Mouse (Mus musculus): ENCODE measurements around the gene Defb43. TPM values are rescaled to one million over a fixed set of nuclear protein-coding genes. Genes with fewer than 3 reads are reported as not detected.

Gene Defb43
- polyA plus RNA-seq (2014; fragmentation: Nextera tagmentation; extraction: Ambion mirVana): not detected in 2 replicates

DNA sequence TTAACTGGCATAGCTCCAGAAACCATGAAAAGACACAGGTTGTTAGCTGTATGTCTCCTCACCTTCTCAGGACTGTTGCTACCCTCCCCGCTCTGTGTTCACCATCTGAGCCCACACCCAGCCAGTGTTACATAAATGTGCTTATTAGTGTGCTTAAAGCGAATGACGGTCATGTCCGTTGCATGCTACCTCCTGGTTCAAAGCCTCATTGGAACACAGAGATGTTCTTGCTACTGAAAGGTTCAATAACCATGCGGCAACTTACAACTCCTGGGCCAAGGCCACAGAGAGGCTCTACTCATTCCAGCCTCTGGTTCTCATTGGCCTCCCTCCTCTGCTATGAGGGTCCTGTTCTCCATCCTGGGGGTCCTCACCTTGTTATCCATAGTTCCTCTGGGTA lies at the start of gene Defb43:
Gene Defb43, plus strand, starts transcription at position 301 of the 400 bp plus-strand sequence.
- WGBS: 95% methylated on average over 5 of the region's 5 CpGs
- no peak for DNase-seq (ENCODE audit: low spot score)

DNA sequence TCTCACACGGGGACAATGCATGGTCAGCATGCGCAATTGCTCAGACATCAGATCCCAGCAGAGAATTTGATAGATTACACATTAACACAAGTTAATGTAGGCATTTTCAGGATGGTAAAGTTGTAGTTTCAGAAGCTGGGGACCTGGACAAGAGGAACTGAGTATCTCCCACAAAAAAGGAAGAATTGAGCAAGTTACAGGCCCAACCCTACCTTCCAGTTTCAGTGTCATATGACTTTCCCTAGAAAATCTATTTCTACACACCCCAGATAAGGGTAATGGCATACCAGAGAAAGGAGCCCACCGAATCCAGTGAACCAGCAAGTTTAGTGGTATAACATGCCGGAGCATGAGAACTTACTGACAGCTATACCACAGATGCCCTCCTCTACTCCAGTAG lies 47.9 kb upstream of the Defb43 start:
- Histone ChIP-seq H3K9me3 (replicated peaks; ENCODE audit: control insufficient read depth, low read length) (no peaks in the 10 kb centered on the region), H3K27ac (replicated peaks; ENCODE audit: low read depth, low read length) (no peak overlapping the region), H3K27me3 (ENCODE audit: control insufficient read depth, insufficient read depth, low read length) (no peaks in the 10 kb centered on the region), H3K4me3 (ENCODE audit: low read depth, low read length) (no peak overlapping the region), H3K36me3 (replicated peaks; ENCODE audit: control insufficient read depth, insufficient read depth, low read depth, low read length) (no peaks in the 10 kb centered on the region), H3K9ac (replicated peaks; ENCODE audit: low read length) (no peak overlapping the region), H3K4me1 (ENCODE audit: control insufficient read depth, insufficient read depth, low read length) (0 out of 2 replicates have a peak, but pooled peaks cover 2% of the 10 kb centered on the region), H3K4me2 (ENCODE audit: low read depth, low read length) (no peak overlapping the region)
- no peak for ATAC-seq (replicated peaks; ENCODE audit: insufficient number of reproducible peaks, low FRiP score, low TSS enrichment, low read depth)
- WGBS: 81% methylated on average over 4 of the region's 4 CpGs
- DNase-seq (ENCODE audit: low spot score): no peak

More for the DNA sequence above, at the start of gene Defb43:
- no peaks in the 10 kb centered on the region for H3K27me3 ChIP-seq (ENCODE audit: control insufficient read depth, insufficient read depth, low read length)
- no peak within 1 kb of the TSS for H3K9ac ChIP-seq (replicated peaks; ENCODE audit: low read length)
- ATAC-seq (replicated peaks; ENCODE audit: insufficient number of reproducible peaks, low FRiP score, low TSS enrichment, low read depth): no peak
- H3K4me1 ChIP-seq (ENCODE audit: control insufficient read depth, insufficient read depth, low read length): no peaks in the 10 kb centered on the region
- H3K9me3 ChIP-seq (replicated peaks; ENCODE audit: control insufficient read depth, low read length): no peaks in the 10 kb centered on the region
- no peak within 1 kb of the TSS for H3K27ac ChIP-seq (replicated peaks; ENCODE audit: low read depth, low read length)
- H3K4me2 ChIP-seq (ENCODE audit: low read depth, low read length): no peak within 1 kb of the TSS
- no peak within 1 kb of the TSS for H3K4me3 ChIP-seq (ENCODE audit: low read depth, low read length)
- no peaks in the 10 kb centered on the region for H3K36me3 ChIP-seq (replicated peaks; ENCODE audit: control insufficient read depth, insufficient read depth, low read depth, low read length)

DNA sequence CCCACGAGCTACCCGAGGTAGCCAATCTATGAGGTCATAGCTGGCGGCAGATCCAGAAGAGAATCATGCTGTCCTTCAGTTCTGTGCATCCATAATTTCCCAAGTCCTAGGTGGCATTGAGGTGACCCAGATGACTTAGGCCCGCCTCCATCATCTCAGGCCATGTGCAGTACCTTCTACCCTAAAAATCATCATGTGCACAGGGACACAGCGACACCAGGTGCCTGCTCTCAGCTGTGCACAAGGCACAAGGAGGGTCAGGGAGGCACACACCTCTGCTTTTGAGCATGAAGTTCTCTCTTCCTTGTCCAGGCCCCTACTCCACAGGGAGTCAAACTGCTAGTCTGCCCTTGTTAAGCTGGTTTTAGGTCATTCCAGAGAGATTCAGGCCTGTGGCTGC lies 46.2 kb upstream of the Defb43 start:
- Histone ChIP-seq H3K36me3 (replicated peaks; ENCODE audit: control insufficient read depth, insufficient read depth, low read depth, low read length) (no peaks in the 10 kb centered on the region), H3K27me3 (ENCODE audit: control insufficient read depth, insufficient read depth, low read length) (no peaks in the 10 kb centered on the region), H3K9ac (replicated peaks; ENCODE audit: low read length) (no peak overlapping the region), H3K4me1 (ENCODE audit: control insufficient read depth, insufficient read depth, low read length) (0 out of 2 replicates have a peak, but pooled peaks cover 2% of the 10 kb centered on the region), H3K9me3 (replicated peaks; ENCODE audit: control insufficient read depth, low read length) (no peaks in the 10 kb centered on the region), H3K27ac (replicated peaks; ENCODE audit: low read depth, low read length) (no peak overlapping the region), H3K4me3 (ENCODE audit: low read depth, low read length) (no peak overlapping the region), H3K4me2 (ENCODE audit: low read depth, low read length) (no peak overlapping the region)
- DNase-seq (ENCODE audit: low spot score) (no peak), ATAC-seq (replicated peaks; ENCODE audit: insufficient number of reproducible peaks, low FRiP score, low TSS enrichment, low read depth) (no peak)
- WGBS: 89% methylated on average over 5 of the region's 5 CpGs

DNA sequence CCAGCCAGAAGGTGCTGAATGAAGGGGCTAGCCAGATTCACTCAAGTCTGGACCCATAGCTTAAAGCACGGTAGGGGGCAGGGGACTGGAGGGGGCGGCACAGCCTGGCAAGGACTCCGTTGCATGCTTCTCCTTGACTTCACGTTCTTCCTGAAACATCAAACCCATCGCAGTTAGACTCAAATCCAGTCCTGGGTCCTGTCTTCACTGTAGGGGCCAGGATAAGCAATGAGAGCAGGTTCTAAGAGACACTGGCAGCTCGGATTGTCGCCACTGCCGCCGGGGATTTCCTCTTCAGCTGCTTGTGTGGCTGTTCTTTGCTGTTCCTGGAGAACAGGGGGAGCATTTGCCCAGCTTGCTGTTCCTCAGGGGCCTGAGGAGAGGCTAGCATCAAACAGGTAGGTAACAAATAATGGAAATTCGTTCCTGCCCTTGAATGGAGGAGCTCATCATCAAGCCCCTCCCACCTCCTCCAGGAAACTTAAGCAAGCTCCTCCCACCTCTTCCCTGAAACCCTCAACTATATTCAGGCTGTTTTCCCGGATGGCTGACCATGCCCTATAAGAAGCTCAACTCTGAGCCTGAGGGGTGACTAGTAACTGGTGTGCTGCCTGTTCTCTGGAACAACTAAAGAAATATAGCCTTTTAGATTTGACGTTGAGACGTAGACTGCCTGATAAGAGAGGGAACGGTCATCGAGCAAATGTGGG lies 45.6 kb upstream of the Defb43 start:
- H3K27ac ChIP-seq (replicated peaks; ENCODE audit: low read depth, low read length): no peak overlapping the region
- DNase-seq (ENCODE audit: low spot score): peak; percentile 34
- no peaks in the 10 kb centered on the region for H3K9me3 ChIP-seq (replicated peaks; ENCODE audit: control insufficient read depth, low read length)
- WGBS: 32% methylated on average over 15 of the region's 15 CpGs
- peak overlapping the region; percentile 34 for H3K4me2 ChIP-seq (ENCODE audit: low read depth, low read length)
- no peaks in the 10 kb centered on the region for H3K36me3 ChIP-seq (replicated peaks; ENCODE audit: control insufficient read depth, insufficient read depth, low read depth, low read length)
- 0 out of 2 replicates have a peak overlapping the region, but pooled peaks have one; percentile 13 for H3K4me3 ChIP-seq (ENCODE audit: low read depth, low read length)
- 0 out of 2 replicates have a peak, but pooled peaks cover 2% of the 10 kb centered on the region for H3K4me1 ChIP-seq (ENCODE audit: control insufficient read depth, insufficient read depth, low read length)
- no peaks in the 10 kb centered on the region for H3K27me3 ChIP-seq (ENCODE audit: control insufficient read depth, insufficient read depth, low read length)
- ATAC-seq (replicated peaks; ENCODE audit: insufficient number of reproducible peaks, low FRiP score, low TSS enrichment, low read depth): no peak
- H3K9ac ChIP-seq (replicated peaks; ENCODE audit: low read length): 0 out of 2 replicates have a peak overlapping the region, but pooled peaks have one; percentile 8

DNA sequence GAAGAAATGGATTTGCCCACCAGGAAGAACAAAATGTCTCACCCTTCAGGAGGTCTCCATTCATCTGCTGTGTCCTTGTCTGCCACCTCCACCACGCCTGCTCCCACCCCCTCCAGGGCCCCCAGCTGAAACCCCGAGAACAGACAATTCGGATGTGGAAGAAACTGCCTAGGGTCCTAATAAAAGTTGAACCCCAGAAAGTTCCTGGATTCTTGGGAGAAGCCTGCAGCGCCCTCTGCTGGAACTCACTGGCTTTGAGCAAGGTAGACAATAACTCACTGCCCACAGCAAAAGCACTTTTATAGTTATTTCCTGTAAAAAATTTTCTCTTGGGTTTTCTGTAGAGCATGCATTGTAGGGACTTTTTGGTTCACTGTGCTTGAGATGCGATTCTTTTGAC lies 36.5 kb upstream of the Defb43 start:
- 13% methylated on average over 5 of the region's 5 CpGs for WGBS

DNA sequence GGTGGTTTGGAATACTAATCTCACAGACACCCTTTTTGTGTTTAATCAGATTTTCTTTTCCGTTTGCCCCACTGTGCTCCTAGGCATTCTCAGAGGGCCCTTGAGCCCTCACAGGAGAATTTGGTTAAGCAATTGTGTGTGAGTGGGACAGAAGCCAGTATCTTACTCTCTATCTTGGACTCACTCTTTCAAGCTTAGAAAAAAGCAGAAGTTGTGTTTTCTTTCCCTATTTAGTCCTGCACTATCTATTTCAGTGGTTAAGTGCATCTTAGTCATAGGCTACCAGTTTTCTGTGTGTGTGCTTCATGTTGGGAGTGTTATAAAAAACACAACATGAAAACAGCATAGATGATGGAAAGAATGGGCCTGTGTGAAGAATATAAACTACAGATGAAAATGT lies 31.8 kb upstream of the Defb43 start:
- no peak for DNase-seq (ENCODE audit: low spot score)
- no peak overlapping the region for H3K9ac ChIP-seq (replicated peaks; ENCODE audit: low read length)
- H3K9me3 ChIP-seq (replicated peaks; ENCODE audit: control insufficient read depth, low read length): no peaks in the 10 kb centered on the region
- no peaks in the 10 kb centered on the region for H3K4me1 ChIP-seq (ENCODE audit: control insufficient read depth, insufficient read depth, low read length)
- no peaks in the 10 kb centered on the region for H3K36me3 ChIP-seq (replicated peaks; ENCODE audit: control insufficient read depth, insufficient read depth, low read depth, low read length)
- no peak overlapping the region for H3K27ac ChIP-seq (replicated peaks; ENCODE audit: low read depth, low read length)
- no peak overlapping the region for H3K4me2 ChIP-seq (ENCODE audit: low read depth, low read length)
- no peak overlapping the region for H3K4me3 ChIP-seq (ENCODE audit: low read depth, low read length)
- no peak for ATAC-seq (replicated peaks; ENCODE audit: insufficient number of reproducible peaks, low FRiP score, low TSS enrichment, low read depth)
- no peaks in the 10 kb centered on the region for H3K27me3 ChIP-seq (ENCODE audit: control insufficient read depth, insufficient read depth, low read length)
- WGBS: 90% methylated on average over 1 of the region's 1 CpGs

More for the DNA sequence above, 36.5 kb upstream of the Defb43 start:
- no peak for ATAC-seq (replicated peaks; ENCODE audit: insufficient number of reproducible peaks, low FRiP score, low TSS enrichment, low read depth)
- H3K27me3 ChIP-seq (ENCODE audit: control insufficient read depth, insufficient read depth, low read length): no peaks in the 10 kb centered on the region
- H3K4me2 ChIP-seq (ENCODE audit: low read depth, low read length): no peak overlapping the region
- no peaks in the 10 kb centered on the region for H3K36me3 ChIP-seq (replicated peaks; ENCODE audit: control insufficient read depth, insufficient read depth, low read depth, low read length)
- no peak overlapping the region for H3K27ac ChIP-seq (replicated peaks; ENCODE audit: low read depth, low read length)
- no peaks in the 10 kb centered on the region for H3K9me3 ChIP-seq (replicated peaks; ENCODE audit: control insufficient read depth, low read length)
- DNase-seq (ENCODE audit: low spot score): peak; percentile 80
- no peak overlapping the region for H3K9ac ChIP-seq (replicated peaks; ENCODE audit: low read length)
- no peak overlapping the region for H3K4me3 ChIP-seq (ENCODE audit: low read depth, low read length)
- H3K4me1 ChIP-seq (ENCODE audit: control insufficient read depth, insufficient read depth, low read length): no peaks in the 10 kb centered on the region

DNA sequence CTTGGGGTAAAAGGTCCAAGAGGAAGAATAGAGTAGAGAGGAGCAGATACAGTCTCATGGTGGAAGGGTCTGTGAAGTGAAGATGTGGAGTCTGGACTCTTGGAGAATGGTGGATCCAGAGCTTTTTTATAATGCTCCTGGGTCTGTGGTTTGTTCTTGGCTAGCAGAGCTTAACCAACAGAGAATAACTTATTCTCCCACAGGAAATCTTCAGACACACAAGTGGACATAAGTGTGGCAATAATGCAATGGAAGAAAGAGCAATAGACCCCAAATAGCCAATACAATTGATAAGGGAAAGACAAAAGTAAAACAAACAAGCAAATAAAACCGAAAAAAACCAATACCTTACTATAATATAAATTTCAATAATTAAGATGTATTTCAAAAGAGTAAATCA lies 27.2 kb upstream of the Defb43 start, which contains the start of gene Defb48:
Gene Defb48, minus strand, starts transcription at position 101 of the 400 bp plus-strand sequence.
- no peak within 1 kb of the TSS for H3K9ac ChIP-seq (replicated peaks; ENCODE audit: low read length)
- H3K27me3 ChIP-seq (ENCODE audit: control insufficient read depth, insufficient read depth, low read length): no peaks in the 10 kb centered on the region
- H3K27ac ChIP-seq (replicated peaks; ENCODE audit: low read depth, low read length): no peak within 1 kb of the TSS
- H3K9me3 ChIP-seq (replicated peaks; ENCODE audit: control insufficient read depth, low read length): no peaks in the 10 kb centered on the region
- no peak for DNase-seq (ENCODE audit: low spot score)
- H3K36me3 ChIP-seq (replicated peaks; ENCODE audit: control insufficient read depth, insufficient read depth, low read depth, low read length): no peaks in the 10 kb centered on the region
- no peak within 1 kb of the TSS for H3K4me2 ChIP-seq (ENCODE audit: low read depth, low read length)
- H3K4me1 ChIP-seq (ENCODE audit: control insufficient read depth, insufficient read depth, low read length): no peaks in the 10 kb centered on the region
- WGBS: 79% methylated on average over 1 of the region's 1 CpGs
- H3K4me3 ChIP-seq (ENCODE audit: low read depth, low read length): no peak within 1 kb of the TSS
- ATAC-seq (replicated peaks; ENCODE audit: insufficient number of reproducible peaks, low FRiP score, low TSS enrichment, low read depth): no peak

DNA sequence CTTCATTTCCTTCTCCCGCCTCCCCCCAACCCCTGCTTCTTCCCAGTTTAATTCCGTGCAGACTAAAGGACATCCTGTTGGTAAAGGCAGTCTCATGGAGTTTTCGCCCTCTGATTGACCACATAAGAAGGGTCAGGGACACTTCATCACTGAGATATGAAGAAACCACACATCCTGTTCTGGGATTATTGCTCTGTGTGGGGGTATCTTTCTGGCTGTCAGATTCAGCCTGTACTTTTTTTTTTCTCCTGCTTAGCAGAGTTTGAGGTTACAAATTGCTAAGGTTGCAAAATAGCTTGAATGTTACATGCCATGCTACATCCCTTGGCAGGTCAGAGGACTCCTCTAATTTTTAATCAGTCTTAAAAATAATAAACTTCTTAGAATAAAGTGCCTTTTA lies 20.3 kb upstream of the Defb43 start:
- Histone ChIP-seq H3K27ac (replicated peaks; ENCODE audit: low read depth, low read length) (no peak overlapping the region), H3K9ac (replicated peaks; ENCODE audit: low read length) (no peak overlapping the region), H3K4me2 (ENCODE audit: low read depth, low read length) (no peak overlapping the region), H3K4me1 (ENCODE audit: control insufficient read depth, insufficient read depth, low read length) (no peaks in the 10 kb centered on the region), H3K9me3 (replicated peaks; ENCODE audit: control insufficient read depth, low read length) (no peaks in the 10 kb centered on the region), H3K4me3 (ENCODE audit: low read depth, low read length) (no peak overlapping the region), H3K27me3 (ENCODE audit: control insufficient read depth, insufficient read depth, low read length) (no peaks in the 10 kb centered on the region), H3K36me3 (replicated peaks; ENCODE audit: control insufficient read depth, insufficient read depth, low read depth, low read length) (no peaks in the 10 kb centered on the region)
- DNase-seq (ENCODE audit: low spot score) (no peak), ATAC-seq (replicated peaks; ENCODE audit: insufficient number of reproducible peaks, low FRiP score, low TSS enrichment, low read depth) (no peak)
- 71% methylated on average over 3 of the region's 3 CpGs for WGBS

All from embryonic facial prominence, embryonic 11.5 days (tissue).